Mouse (Mus musculus) kidney, postnatal 0 days (tissue): ENCODE data around the gene Pan3. TPM values are rescaled to one million over a fixed set of nuclear protein-coding genes. Genes with fewer than 3 reads are reported as not detected.
A peak's percentile ranks its signal among the peaks of the same experiment; 100 is the strongest.

Experiments used
- ATAC-seq: fragments of 200-750 bp; cut with Nextera tagmentation; replicated peaks from 2 replicates; pipeline ENCODE4 v1.8.0; 2017; ENCODE audit warnings: low read depth, moderate number of reproducible peaks, moderate TSS enrichment, moderate library complexity; ENCODE audit not compliant: low FRiP score
- DNase-seq: peaks from one replicate; pipeline ENCODE4 v3.0.0-alpha.2; 2016; ENCODE audit warnings: low spot score
- H3K27ac ChIP-seq: fragments of 300-500 bp; sonication (generic); 2 replicates; pipeline ENCODE4 v1.5.1; 2014; ENCODE audit warnings: mild to moderate bottlenecking
- H3K27me3 ChIP-seq: fragments of 300-500 bp; sonication (generic); 2 replicates; pipeline ENCODE4 v1.6.1; 2014; ENCODE audit warnings: low read length, mixed read lengths; ENCODE audit not compliant: insufficient read depth
- H3K36me3 ChIP-seq: fragments of 300-500 bp; sonication (generic); 2 replicates; pipeline ENCODE4 v1.6.1; 2014; ENCODE audit warnings: low read length, mixed read lengths; ENCODE audit not compliant: insufficient read depth
- H3K4me1 ChIP-seq: fragments of 300-500 bp; sonication (generic); replicated peaks from 2 replicates; pipeline ENCODE4 v1.6.1; 2014; ENCODE audit warnings: antibody characterized with exemption, low read length, mixed read lengths; ENCODE audit not compliant: insufficient read depth
- H3K4me2 ChIP-seq: fragments of 300-500 bp; sonication (generic); 2 replicates; pipeline ENCODE4 v1.6.1; 2014; ENCODE audit warnings: mild to moderate bottlenecking, low read length, moderate library complexity, mixed read lengths
- H3K4me3 ChIP-seq: fragments of 300-500 bp; sonication (generic); replicated peaks from 2 replicates; pipeline ENCODE4 v1.5.1; 2014; ENCODE audit warnings: low read depth, low read length
- H3K9ac ChIP-seq: fragments of 300-500 bp; sonication (generic); 2 replicates; pipeline ENCODE4 v1.6.1; 2014; ENCODE audit warnings: low read depth, low read length
- H3K9me3 ChIP-seq: fragments of 300-500 bp; sonication (generic); replicated peaks from 2 replicates; pipeline ENCODE4 v1.6.1; 2016; ENCODE audit warnings: low read length, inconsistent platforms, mixed read lengths
- CTCF ChIP-seq: IDR thresholded peaks from 2 replicates; pipeline ENCODE4 v1.5.1; 2016; ENCODE audit warnings: antibody characterized with exemption, low read depth, mild to moderate bottlenecking, moderate library complexity
- WGBS: fragments of 180-500 bp; shearing (Covaris S2); extraction: QIAGEN DNeasy Blood & Tissue Kit; methylation state at CpG from one replicate; pipeline ENCODE4 v1.1.7; 2014; 5-methylcytosine and 5-hydroxymethylcytosine counted together
- polyA plus RNA-seq: library from polyadenylated mRNA; unstranded; fragments of >200 nt; fragmentation: Nextera tagmentation; extraction: Ambion mirVana; gene quantifications from 2 replicates; pipeline ENCODE4 v1.2.1, GENCODE M21; 2015

The Pan3 gene
- polyA plus RNA-seq, 1 experiment from 2014 or later: 69.9 TPM

GRCm38 (mm10) chr5:147566335-147566734 lies 136.4 kb downstream of the Pan3 start:
- TF ChIP-seq CTCF: no peak
- ATAC-seq: no peak
- no peak for DNase-seq
- Histone ChIP-seq H3K9me3 (no peaks in the 10 kb centered on the region), H3K4me3 (no peak overlapping the region), H3K36me3 (no peaks in the 10 kb centered on the region), H3K4me2 (no peak overlapping the region), H3K27me3 (no peaks in the 10 kb centered on the region), H3K4me1 (no peaks in the 10 kb centered on the region), H3K27ac (no peak overlapping the region), H3K9ac (no peak overlapping the region)
- WGBS: 75% methylated on average over 7 of the region's 7 CpGs

- no peak for ATAC-seq
- no peaks in the 10 kb centered on the region for H3K27me3 ChIP-seq
- WGBS: 85% methylated on average over 7 of the region's 7 CpGs
- DNase-seq: no peak
- no peaks in the 10 kb centered on the region for H3K4me1 ChIP-seq
- no peak for TF ChIP-seq CTCF
- no peak overlapping the region for H3K9ac ChIP-seq
- H3K4me2 ChIP-seq: no peak overlapping the region
- no peak overlapping the region for H3K4me3 ChIP-seq
- H3K9me3 ChIP-seq: no peaks in the 10 kb centered on the region
- H3K36me3 ChIP-seq: no peaks in the 10 kb centered on the region
- H3K27ac ChIP-seq: no peak overlapping the region
Measured at GRCm38 (mm10) chr5:147572695-147573094, 142.7 kb downstream of the Pan3 start.

GRCm38 (mm10) chr5:147573555-147573954 lies 143.6 kb downstream of the Pan3 start:
- WGBS: 77% methylated on average over 1 of the region's 1 CpGs

GRCm38 (mm10) chr5:147574517-147574916 lies 144.6 kb downstream of the Pan3 start:
- no peaks in the 10 kb centered on the region for H3K36me3 ChIP-seq
- no peak overlapping the region for H3K4me3 ChIP-seq
- H3K9me3 ChIP-seq: no peaks in the 10 kb centered on the region
- peak; percentile 22; the same call in 1 of the 2 replicates for TF ChIP-seq CTCF
- H3K27ac ChIP-seq: no peak overlapping the region
- no peaks in the 10 kb centered on the region for H3K27me3 ChIP-seq
- no peak overlapping the region for H3K9ac ChIP-seq
- DNase-seq (peak; percentile 49), ATAC-seq (peak; percentile 46; the same call in 1 of the 2 replicates)
- H3K4me2 ChIP-seq: no peak overlapping the region
- WGBS: 54% methylated on average over 8 of the region's 8 CpGs
- no peaks in the 10 kb centered on the region for H3K4me1 ChIP-seq

More at GRCm38 (mm10) chr5:147573555-147573954, 143.6 kb downstream of the Pan3 start:
- ATAC-seq (no peak), DNase-seq (no peak)
- TF ChIP-seq CTCF: no peak
- Histone ChIP-seq H3K27me3 (no peaks in the 10 kb centered on the region), H3K4me3 (no peak overlapping the region), H3K4me1 (no peaks in the 10 kb centered on the region), H3K9me3 (no peaks in the 10 kb centered on the region), H3K9ac (no peak overlapping the region), H3K27ac (no peak overlapping the region), H3K36me3 (no peaks in the 10 kb centered on the region), H3K4me2 (no peak overlapping the region)

- H3K4me1 ChIP-seq: no peaks in the 10 kb centered on the region
- H3K27ac ChIP-seq: no peak overlapping the region
- no peaks in the 10 kb centered on the region for H3K9me3 ChIP-seq
- H3K4me3 ChIP-seq: no peak overlapping the region
- no peaks in the 10 kb centered on the region for H3K36me3 ChIP-seq
- H3K27me3 ChIP-seq: no peaks in the 10 kb centered on the region
- no peak overlapping the region for H3K9ac ChIP-seq
- DNase-seq: no peak
- H3K4me2 ChIP-seq: no peak overlapping the region
- no peak for TF ChIP-seq CTCF
- 45% methylated on average over 6 of the region's 6 CpGs for WGBS
- no peak for ATAC-seq
Measured at GRCm38 (mm10) chr5:147577003-147577402, 147.0 kb downstream of the Pan3 start.

- no peak for DNase-seq
- Histone ChIP-seq H3K4me1 (no peaks in the 10 kb centered on the region), H3K27me3 (no peaks in the 10 kb centered on the region), H3K4me3 (no peak overlapping the region), H3K27ac (no peak overlapping the region), H3K36me3 (no peaks in the 10 kb centered on the region), H3K9ac (no peak overlapping the region), H3K4me2 (no peak overlapping the region), H3K9me3 (no peaks in the 10 kb centered on the region)
- ATAC-seq: no peak
- WGBS: 90% methylated on average over 7 of the region's 7 CpGs
- peak; percentile 37 for TF ChIP-seq CTCF
Measured at GRCm38 (mm10) chr5:147579148-147579547, 149.2 kb downstream of the Pan3 start.

GRCm38 (mm10) chr5:147579691-147580090 lies 149.7 kb downstream of the Pan3 start:
- no peak overlapping the region for H3K27ac ChIP-seq
- TF ChIP-seq CTCF: no peak
- 84% methylated on average over 8 of the region's 8 CpGs for WGBS

More at GRCm38 (mm10) chr5:147579691-147580090, 149.7 kb downstream of the Pan3 start:
- Histone ChIP-seq H3K4me1 (no peaks in the 10 kb centered on the region), H3K4me3 (no peak overlapping the region), H3K9me3 (no peaks in the 10 kb centered on the region), H3K36me3 (no peaks in the 10 kb centered on the region), H3K4me2 (no peak overlapping the region), H3K9ac (no peak overlapping the region), H3K27me3 (no peaks in the 10 kb centered on the region)
- ATAC-seq: no peak
- no peak for DNase-seq
